Mouse (Mus musculus): ENCODE measurements at regions not wholly inside any gene's neighbourhood (a gene's known extent, or its start where the extent isn't known, plus 50 kb on each side); places are given as distances from the start of the nearest gene placed in this dataset.
A peak's percentile ranks its signal among the peaks of the same experiment; 100 is the strongest.

GRCm38 (mm10) chr11:38034526-38035286 is 798.9 kb upstream of the Tenm2 start:
- no peak for DNase-seq

- peak in 1 of 2 experiments; percentile 2 for DNase-seq
Measured at GRCm38 (mm10) chr11:38021704-38022103, 785.9 kb upstream of the Tenm2 start.

- DNase-seq = no peak
Measured at GRCm38 (mm10) chr11:37978131-37978530, 742.4 kb upstream of the Tenm2 start.

GRCm38 (mm10) chr11:37936439-37937134 is 700.8 kb upstream of the Tenm2 start:
- no peak for DNase-seq

GRCm38 (mm10) chr11:37913161-37913560 is 677.4 kb upstream of the Tenm2 start:
- DNase-seq = no peak

- DNase-seq = peak; percentile 8 to 14
Measured at GRCm38 (mm10) chr11:37904991-37905390, 669.2 kb upstream of the Tenm2 start.

GRCm38 (mm10) chr11:37897713-37898112 is 661.9 kb upstream of the Tenm2 start:
- DNase-seq = no peak

GRCm38 (mm10) chr11:37882717-37883116 is 647.0 kb upstream of the Tenm2 start:
- DNase-seq = no peak

GRCm38 (mm10) chr11:37837301-37837700 is 601.5 kb upstream of the Tenm2 start:
- DNase-seq = no peak

GRCm38 (mm10) chr11:37830975-37831374 is 595.2 kb upstream of the Tenm2 start:
- no peak for DNase-seq

GRCm38 (mm10) chr11:37806761-37807160 is 571.0 kb upstream of the Tenm2 start:
- no peak for DNase-seq

- no peak for DNase-seq
Measured at GRCm38 (mm10) chr11:37798783-37799318, 563.1 kb upstream of the Tenm2 start.

GRCm38 (mm10) chr11:37772481-37773089 is 536.8 kb upstream of the Tenm2 start:
- DNase-seq = no peak

GRCm38 (mm10) chr11:37770881-37771280 is 535.1 kb upstream of the Tenm2 start:
- no peak for DNase-seq

- DNase-seq = peak; percentile 3 to 5
Measured at GRCm38 (mm10) chr11:37768121-37768520, 532.4 kb upstream of the Tenm2 start.

GRCm38 (mm10) chr11:37735992-37736391 is 500.2 kb upstream of the Tenm2 start:
- DNase-seq = no peak

- peak in 1 of 2 experiments; percentile 1 for DNase-seq
Measured at GRCm38 (mm10) chr11:37735501-37735900, 499.7 kb upstream of the Tenm2 start.

GRCm38 (mm10) chr11:37696981-37697380 is 461.2 kb upstream of the Tenm2 start:
- DNase-seq = peak in 1 of 2 experiments; percentile 4

GRCm38 (mm10) chr11:37678484-37679193 is 442.9 kb upstream of the Tenm2 start:
- DNase-seq = no peak

GRCm38 (mm10) chr11:37671320-37671719 is 435.6 kb upstream of the Tenm2 start:
- DNase-seq = no peak

GRCm38 (mm10) chr11:37666925-37667324 is 431.2 kb upstream of the Tenm2 start:
- no peak for DNase-seq

GRCm38 (mm10) chr11:37650095-37650494 is 414.3 kb upstream of the Tenm2 start:
- no peak for DNase-seq

- no peak for DNase-seq
Measured at GRCm38 (mm10) chr11:37623290-37623689, 387.5 kb upstream of the Tenm2 start.
